Mouse (Mus musculus): ENCODE results near the gene 1520401A03Rik.

1520401A03Rik gene

DNA sequence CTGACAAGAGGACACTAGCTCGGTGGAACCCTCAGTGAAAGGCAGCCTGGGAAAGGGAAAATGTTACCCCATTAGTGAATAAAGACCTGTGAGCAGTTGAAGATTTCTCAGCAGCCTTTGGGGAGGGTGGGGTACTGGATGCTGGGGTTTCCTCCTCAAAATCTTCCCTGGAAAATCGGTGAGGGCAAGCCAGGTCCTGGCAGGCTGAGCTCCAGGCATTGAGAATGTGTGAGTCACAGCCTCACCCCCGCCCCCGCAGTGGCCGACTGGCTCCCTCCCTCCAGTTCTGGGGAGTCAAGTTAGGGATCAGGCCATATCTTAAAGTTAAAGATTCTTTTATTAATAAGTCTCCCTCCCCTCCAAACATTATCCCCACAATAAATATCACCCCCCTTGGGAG lies 47.5 kb downstream of the 1520401A03Rik start:
- in situ Hi-C loops (cut with MboI; ENCODE audit: unreplicated experiment in 2 of 2), result no loop called here

GRCm38 (mm10) chr17:23674271-23674952 lies 48.2 kb downstream of the 1520401A03Rik start:
- in situ Hi-C loops (cut with MboI; ENCODE audit: unreplicated experiment in 2 of 2), result no loop called here

GRCm38 (mm10) chr17:23673424-23674073 lies 49.0 kb downstream of the 1520401A03Rik start, which contains the start of the genes Hcfc1r1 and Thoc6:
Gene Hcfc1r1 (plus strand): TSS chr17:23673596.
Gene Thoc6 (minus strand): TSS chr17:23673882.
- in situ Hi-C loops (cut with MboI; ENCODE audit: unreplicated experiment in 2 of 2), result no loop called here

GRCm38 (mm10) chr17:23672761-23673160 lies 49.8 kb downstream of the 1520401A03Rik start:
- in situ Hi-C loops (cut with MboI; ENCODE audit: unreplicated experiment in 2 of 2), result no loop called here

DNA sequence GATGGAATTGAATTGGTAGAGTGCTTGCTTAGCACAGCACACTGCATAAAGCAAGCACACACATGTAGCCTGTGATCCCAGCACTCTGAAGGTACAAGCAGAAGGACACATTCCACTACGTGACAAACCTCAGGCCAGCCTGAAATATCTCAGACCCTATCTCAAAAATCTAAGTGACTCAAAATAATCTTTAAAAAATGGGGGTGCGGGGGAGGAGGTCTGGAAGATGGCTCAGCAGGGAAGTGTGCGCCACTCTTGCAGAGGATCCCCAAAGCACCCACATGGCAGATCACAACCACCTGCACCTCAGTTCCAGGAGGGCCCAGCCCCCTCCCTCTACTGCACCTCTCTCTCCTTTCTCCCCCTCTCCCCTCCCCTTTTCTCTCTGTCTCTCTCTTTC lies 51.1 kb downstream of the 1520401A03Rik start:
- in situ Hi-C loops (cut with MboI; ENCODE audit: unreplicated experiment in 2 of 2), result no loop called here

DNA sequence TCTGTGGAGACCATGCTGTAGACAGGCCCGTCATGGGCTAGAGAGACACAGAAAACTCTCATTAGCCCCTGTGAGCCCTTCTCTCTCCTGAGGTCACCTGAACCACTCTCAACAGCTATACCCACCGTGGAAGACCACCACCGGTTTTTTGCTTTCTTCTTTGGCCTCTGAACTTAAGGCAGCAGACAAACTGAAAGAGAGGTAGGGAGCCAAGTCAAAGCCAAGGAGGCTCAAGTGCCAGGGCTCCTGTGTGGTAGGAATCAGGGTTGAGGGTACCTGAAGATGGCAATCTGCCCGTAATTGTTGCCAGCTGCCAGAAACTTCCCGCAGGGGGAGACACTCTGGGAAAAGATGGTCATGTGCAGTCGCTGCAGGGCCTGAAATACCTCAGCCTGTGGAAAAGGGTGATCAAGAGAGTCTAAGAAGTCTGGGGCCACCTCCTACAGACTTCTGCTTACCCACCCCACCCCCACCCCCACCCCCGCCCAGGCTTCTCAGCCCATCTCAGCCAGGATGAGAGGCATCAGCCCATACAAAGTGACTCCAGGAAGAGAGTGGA lies 52.0 kb downstream of the 1520401A03Rik start:
- in situ Hi-C loops (cut with MboI; ENCODE audit: unreplicated experiment in 2 of 2), result no loop called here

GRCm38 (mm10) chr17:23665511-23665910 lies 57.1 kb downstream of the 1520401A03Rik start:
- in situ Hi-C loops (cut with MboI; ENCODE audit: unreplicated experiment in 2 of 2), result no loop called here

GRCm38 (mm10) chr17:23664556-23665021 lies 58.0 kb downstream of the 1520401A03Rik start:
- in situ Hi-C loops (cut with MboI; ENCODE audit: unreplicated experiment in 2 of 2), result loop anchor here in 1 of 2 experiments (5.0 kb wide), 1 partner anchor 43 kb away; no protein-coding TSS in a partner anchor

GRCm38 (mm10) chr17:23661526-23661925 lies 61.1 kb downstream of the 1520401A03Rik start:
- in situ Hi-C loops (cut with MboI; ENCODE audit: unreplicated experiment in 2 of 2), result loop anchor here in 1 of 2 experiments (5.0 kb wide), 1 partner anchor 46 kb away; no protein-coding TSS in a partner anchor

DNA sequence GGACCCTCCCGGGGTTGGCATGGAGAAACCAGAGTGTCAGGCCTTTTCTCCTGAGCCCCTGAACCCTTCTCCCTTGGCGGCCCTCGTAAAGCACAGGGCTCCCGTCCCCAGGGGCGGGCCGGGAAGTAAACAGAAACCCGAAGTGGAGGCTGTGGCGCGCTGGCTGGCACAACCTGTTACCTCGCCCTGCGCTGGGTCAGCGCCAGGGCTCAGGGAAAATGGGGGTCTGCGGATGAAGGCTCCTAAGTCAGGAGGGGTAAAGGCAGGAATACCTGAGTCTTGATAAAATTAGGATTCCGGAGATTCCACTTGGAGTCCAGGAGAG lies 61.7 kb downstream of the 1520401A03Rik start:
- in situ Hi-C loops (cut with MboI; ENCODE audit: unreplicated experiment in 2 of 2), result loop anchor here in 1 of 2 experiments (5.0 kb wide), 1 partner anchor 46 kb away; no protein-coding TSS in a partner anchor

GRCm38 (mm10) chr17:23660117-23660875 lies 62.3 kb downstream of the 1520401A03Rik start, which contains the start of gene Bicdl2:
Gene Bicdl2 (plus strand): TSS chr17:23660506.
- in situ Hi-C loops (cut with MboI; ENCODE audit: unreplicated experiment in 2 of 2), result loop anchor here in 1 of 2 experiments (5.0 kb wide), 1 partner anchor 47 kb away; no protein-coding TSS in a partner anchor

DNA sequence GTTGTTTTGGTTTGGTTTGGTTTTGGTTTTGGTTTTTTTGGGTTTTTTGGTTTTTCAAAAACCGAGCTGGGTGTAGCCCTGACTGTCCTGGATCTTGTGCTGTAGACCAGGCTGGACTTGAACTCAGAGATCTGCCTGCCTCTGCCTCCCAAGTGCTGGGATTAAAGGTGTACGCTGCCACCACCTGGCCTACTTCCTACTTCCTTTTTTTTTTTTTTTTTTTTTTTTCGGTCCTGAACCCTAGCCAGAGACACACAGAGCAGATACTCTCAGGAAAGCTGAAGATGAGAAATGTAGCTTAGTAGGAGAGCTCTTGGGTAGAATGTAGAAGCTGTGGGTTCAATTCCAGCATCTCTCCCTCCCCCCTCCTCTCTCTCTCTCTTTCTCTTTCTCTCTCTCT lies 64.1 kb downstream of the 1520401A03Rik start:
- in situ Hi-C loops (cut with MboI; ENCODE audit: unreplicated experiment in 2 of 2), result no loop called here
